Mouse (Mus musculus) lung, adult 18-20 months (tissue): ENCODE measurements around the gene Ncf2.
"Not testable (repeated sequence)": the region's sequence is repeated elsewhere in the genome, so short reads cannot be mapped to it uniquely, and the experiment has no call there.

Experiments
- DNase-seq, 2 experiments: peaks; one replicate each; pipeline ENCODE4 v3.0.0; 2022; ENCODE audit warnings: mixed read lengths in 2 of 2

The Ncf2 gene

DNA sequence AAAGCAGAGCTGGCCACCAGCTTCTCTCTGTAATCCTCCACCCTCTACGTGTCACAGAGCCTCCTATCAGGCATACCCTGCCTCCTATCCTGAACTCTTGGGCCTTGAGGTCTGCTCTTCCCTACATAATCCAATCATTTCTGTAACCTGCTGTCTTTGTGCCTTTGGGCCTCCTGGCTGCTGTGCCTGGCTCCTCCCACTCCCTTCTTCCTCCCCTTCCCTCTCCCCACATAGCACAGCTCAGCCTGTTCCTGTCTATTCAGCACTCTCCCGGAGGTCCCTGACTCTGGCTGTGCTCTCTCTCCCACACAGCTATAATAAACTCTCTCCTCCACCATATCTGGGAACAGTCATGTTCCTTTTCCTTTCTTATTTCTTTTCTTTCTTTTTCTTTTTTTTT lies at the start of gene Ncf2:
Gene Ncf2 (plus strand): TSS at position 298 of the 400 bp plus-strand sequence.
- DNase-seq, result no peak

DNA sequence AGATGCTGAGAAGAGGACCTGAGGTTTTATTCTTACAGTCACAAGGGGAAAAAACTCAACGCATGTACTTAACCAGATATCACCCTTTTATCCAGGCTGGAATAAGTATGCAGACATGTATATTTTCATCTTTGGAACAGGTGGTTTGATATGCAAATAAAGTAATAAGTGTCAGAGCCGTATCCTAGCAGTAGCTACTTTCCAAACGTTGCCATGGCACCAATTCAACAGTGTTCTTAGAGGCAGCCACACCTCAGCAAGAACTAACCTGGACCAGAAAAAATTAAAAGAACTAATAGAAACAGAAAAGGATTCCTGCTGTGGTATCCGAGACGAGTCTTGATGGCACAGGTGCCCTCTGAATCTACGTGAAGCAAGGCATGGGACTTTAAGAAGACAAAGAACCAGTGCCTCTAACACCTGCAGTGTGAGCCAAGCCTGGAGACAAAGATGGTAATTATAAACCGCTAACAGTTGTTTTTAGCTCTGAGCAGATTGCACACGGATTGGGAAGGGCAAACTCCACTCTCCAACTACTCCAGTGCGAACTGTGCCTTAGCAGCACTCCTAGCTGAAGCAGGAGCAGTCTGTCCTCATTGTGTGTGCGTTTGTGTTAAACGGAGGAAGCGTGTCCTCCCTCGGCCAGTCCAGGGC lies 49.6 kb upstream of the Ncf2 start, which contains the start of gene Apobec4:
Gene Apobec4 (plus strand): TSS at position 240 of the 654 bp plus-strand sequence.
- peak in 1 of 2 experiments; percentile 11 for DNase-seq

DNA sequence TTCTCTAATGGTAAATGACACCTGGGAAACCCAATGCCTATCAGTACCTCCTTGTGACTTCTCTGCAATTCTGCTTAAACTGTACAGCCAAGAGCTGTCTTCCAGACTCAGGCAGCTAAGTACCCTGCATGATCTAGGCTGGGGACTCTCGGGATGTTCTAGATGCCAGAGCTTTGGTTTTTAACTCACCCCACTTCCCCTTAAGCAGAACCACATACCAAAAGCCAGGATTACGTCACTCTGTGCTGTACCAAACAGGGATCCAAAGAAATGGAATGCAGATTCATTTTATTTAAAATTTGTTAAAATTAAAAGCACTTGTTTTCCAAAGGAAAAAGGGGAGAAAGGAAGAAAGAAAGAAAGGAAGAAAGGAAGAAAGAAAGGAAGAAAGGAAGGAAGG lies 38.2 kb upstream of the Ncf2 start:
- DNase-seq, result no peak

DNA sequence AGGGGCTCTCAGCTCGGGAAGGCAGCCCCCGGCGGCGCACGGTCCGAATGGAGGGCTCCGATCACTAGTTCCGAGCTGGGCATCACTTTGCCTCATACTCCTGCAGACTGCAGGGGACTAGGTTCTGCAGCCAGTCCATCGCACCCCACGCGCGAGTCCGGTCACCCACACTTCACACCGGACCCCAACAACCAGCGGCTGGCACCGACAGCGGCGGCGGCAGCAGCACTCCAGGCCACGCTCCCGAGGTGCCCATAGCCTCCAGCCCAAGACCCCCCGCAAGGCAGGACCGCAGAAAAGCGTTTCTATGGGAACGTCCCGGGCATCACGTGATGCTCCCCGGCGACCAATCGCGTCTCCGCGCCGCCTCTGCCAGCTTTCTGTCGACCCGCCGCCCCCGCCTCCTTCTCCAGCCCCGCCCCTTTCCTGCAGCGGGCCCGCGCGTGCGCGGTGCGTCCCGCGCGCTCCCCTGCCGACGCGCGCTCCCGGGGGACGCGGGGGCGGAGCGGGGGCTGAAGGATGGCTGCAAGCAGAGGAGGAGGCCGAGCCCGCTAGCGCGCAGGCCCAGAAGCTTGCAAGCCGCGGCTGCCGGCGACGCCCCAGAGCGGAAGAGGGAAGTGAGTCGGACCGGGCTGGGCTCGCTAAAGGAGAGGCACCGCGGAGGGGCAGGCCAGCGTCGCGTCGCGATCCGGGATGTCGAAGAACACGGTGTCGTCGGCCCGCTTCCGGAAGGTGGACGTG lies 33.8 kb upstream of the Ncf2 start, which contains the start of the genes Rgl1 and Arpc5:
Gene Rgl1 (minus strand): TSS at position 320 of the 741 bp plus-strand sequence.
Gene Arpc5 (plus strand): TSS at position 511 of the 741 bp plus-strand sequence.
- peak; percentile 97 to 98 for DNase-seq

DNA sequence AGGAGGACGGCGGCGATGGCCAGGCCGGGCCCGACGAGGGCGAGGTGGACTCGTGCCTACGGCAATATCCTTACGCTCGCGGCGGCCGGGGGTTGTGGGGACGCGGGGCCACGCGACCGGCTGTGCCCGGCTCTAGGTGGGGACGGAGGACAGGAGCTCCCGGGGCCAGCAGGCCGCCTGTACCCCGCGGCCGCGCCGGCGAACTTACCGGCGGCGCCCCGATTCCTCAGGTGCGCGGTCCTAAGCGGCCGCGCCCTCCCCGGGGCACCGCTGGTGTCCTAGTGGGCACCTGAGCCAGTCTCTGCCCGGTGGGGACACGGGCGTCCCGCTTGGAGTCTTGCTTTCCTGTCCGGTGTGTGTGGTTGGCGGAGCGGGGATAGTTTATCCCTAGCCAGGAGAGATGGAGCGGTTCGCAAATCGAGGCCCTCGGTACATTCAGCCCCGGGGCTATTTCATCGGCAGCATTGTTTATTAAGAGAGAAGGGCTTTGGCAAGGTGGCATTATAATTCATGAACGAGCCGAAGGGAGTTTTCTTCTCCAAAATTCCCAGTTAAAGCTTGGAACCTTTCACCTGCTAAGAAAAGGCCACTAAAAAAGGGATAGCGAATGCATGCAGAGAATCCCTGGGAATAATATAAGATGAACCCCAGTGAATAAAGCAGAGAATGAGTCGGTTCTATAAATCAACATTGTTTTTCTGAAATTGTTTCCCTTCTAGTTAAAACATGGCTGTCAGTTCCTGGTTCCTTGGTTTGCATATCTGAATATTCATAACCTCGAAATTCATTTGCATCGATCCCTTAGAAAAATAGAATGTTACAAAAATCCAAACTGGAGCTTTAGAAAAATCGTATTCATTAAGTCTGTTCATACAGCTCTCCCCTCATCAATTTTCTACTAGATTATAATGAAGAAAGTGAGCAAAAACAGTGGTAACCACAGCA lies 32.9 kb upstream of the Ncf2 start:
- no peak for DNase-seq

DNA sequence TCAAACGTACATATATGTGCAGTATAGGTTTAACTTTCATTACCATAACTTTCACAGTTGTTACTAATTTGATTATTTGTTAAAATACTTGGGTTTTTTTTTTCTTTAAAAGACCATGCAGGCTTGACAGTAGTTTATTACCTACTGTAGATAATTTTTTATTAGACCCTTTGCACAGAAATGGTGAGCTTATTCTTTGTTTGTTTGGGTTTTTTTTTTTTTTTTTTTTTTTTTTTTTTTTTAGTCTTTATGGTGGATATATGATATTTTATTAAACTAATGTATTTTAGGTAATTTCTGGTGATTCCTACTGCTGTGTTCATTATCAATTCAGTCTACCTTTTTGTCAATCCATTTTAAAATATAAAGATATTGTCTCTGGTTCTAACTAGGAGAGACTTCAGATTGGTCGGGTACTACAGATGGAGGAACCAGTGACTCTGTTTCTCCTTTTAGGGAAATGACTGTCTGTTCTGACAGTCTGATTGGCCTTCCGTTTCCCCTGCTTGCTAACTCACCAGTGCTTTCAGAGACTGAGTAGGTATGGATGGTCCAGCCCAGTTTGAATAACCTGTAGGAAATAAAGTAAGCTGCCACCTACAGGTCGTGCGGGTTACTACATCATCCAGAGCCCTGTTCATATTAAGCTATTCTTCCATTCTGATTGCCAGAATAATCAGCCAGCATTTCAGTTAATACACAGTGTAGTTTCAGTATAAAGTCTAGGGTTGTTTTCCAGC lies 32.1 kb upstream of the Ncf2 start:
- DNase-seq, result peak; percentile 82 to 88

DNA sequence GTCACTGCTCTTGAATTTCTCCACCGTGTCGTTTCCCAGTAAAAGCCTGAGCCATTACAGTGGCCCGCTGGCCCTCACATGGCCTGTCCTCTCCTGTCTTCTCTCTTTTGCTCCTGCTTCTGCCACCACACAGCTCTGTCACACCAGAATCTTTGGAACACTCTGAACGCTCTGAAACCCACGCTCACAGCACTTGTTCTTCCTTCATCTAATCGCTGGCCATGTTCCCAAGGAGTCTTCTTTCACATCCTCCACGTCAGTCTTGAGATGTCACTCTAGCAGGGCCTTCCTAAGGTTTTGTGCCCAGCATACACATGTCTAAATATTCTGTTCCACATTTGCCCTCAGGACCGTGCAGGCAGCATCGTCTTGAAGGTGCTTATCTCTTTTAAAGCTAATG lies 29.0 kb upstream of the Ncf2 start:
- no peak for DNase-seq

DNA sequence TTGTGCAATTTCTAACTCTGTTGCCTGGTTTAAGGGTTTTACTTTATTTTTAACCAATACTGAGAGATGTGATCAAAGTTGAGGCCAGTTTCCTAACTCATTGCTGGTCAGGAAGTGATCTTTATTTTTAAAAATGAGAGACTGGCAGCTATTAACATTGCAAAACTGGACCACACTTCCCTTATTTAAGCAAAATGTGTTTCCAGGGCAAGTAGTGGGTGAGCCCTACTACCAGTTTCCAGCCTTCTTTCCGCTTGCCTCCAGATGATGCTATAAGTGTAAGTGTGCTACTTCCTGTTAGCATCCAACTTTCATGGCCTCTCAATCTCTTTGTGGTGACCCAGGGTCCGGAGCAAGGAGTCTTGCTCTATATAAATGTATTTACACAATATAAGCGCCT lies 25.4 kb upstream of the Ncf2 start:
- not testable (repeated sequence) for DNase-seq

DNA sequence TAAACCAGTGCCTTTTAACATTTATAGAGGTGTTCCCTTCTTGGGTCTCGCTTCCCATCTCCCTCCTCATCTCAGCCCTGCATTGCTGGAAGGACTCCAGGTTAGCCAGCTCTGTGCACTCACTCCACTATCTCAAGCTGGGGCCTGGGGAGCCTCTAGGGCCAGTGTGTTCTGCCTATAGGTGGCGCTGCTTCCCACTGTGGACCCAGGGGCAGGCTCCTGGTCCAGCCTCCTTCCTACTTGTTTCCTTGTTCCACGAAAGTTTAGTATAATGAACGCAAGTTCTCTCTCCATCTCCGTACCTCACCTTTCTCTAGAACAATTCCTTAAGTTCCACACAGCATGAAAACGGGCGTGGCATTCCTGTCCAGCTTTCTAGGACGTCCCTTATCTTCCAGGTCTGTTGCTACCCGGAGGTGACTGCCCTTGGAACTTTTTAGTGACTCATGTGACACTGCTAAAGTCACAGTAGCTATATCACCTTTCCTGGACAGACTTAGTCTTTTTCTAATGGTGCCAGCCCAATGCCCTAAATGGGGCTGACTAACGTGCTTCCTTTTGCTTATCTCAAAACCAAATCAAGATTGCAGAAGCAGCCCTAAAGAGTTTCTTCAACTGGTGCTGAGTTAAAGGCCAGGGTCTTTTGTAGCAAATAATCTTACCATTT lies 20.8 kb upstream of the Ncf2 start:
- DNase-seq, result peak; percentile 70 to 79

DNA sequence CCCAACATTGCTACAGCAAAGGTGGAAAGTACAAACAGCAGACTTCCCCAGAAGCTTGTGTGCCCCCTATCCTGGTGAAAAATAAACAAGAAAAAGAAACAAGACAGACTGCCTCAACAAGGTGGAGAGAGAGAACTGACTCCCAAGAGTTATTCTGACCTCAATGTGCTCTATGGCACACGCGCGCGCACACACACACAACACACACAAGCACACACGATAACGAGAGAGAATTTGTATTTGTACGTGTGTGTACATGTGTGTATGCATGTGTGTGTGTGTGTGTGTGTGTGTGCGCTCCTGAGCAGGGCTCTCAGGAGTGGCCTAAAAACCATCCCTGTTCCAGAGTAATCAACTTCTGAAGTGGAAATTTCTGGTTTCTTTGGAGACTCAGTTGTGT lies 15.4 kb upstream of the Ncf2 start:
- no peak for DNase-seq

DNA sequence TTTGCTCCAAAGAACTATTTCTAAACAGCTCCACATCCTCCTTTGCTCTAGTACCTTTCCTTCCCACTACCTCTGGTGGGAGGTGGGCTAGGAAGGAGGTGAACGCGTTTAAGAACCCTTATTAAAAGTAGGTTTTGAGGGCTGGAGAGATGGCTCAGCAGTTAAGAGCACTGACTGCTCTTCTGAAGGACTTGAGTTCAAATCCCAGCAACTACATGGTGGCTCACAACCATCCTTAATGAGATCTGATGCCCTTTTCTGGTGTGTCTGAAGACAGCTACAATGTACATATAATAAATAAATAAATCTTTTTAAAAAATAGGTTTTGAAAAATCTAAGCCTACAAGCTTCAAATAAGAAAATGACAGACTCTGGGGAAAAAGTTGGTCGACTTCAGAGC lies 14.5 kb upstream of the Ncf2 start:
- not testable (repeated sequence) for DNase-seq

DNA sequence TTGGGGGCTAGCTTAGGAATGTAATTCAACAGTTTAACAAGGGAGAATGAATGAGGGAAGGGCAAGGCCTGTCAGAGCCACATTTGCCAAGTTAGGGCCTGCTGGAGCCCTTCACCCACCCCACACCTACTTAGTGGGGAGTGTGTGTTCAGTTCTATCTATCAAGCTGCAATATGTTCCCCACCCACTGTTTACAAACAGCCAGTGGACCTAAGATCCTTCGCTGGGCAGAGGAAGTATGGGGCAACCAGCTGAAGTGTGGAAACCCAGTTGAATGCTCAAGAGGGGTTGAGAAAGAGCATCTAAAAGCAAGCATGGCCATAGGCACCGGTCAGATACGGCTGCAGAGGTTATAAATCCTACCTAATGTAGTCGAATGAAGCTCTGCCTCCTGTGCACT lies 13.0 kb upstream of the Ncf2 start:
- no peak for DNase-seq

DNA sequence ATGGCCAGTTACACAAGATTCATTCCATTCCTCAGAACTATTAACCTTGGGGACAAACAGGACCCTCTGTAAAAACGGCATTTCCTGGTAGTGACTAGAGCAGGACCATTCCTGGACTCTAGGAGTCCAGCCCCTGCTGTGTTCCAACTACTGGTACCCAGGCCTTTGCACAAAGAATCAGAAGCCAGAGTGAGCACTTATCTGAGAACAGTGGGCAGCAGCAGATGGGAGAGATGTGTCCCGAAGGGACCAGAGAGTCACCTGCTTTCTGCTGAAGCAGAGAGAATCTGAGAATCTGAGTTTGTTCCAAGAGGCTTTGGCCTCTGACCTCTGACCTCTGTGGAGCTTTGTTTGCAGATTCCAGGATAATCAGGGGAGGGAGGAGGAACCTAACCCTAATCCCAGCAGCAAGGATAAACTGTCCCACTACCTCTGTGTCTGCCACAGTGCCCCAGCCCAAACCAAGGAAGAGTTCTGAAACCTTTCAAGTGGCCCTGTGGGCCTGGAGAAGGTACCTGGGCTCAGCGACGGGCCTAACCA lies 11.8 kb upstream of the Ncf2 start:
- DNase-seq, result no peak

DNA sequence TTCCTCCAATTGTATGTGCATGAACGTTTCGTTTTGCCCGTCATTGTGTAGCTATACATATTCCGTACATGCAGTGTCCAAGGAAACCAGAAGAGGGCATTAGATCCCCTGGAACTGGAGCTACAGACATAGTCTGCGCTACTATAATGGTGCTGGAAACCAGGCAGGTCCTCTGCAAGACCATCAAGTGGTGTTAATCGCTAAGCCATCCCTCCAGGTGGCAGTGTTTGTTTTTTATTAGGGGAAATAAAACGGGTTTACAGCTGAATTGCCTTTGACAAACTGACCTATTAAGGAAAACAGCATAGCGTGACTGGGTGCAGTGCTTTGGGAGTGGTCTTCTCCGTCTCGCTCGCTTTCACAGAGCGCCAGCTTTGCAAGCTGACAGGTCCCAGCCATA lies 9.7 kb upstream of the Ncf2 start:
- DNase-seq, result peak; percentile 20 to 59

DNA sequence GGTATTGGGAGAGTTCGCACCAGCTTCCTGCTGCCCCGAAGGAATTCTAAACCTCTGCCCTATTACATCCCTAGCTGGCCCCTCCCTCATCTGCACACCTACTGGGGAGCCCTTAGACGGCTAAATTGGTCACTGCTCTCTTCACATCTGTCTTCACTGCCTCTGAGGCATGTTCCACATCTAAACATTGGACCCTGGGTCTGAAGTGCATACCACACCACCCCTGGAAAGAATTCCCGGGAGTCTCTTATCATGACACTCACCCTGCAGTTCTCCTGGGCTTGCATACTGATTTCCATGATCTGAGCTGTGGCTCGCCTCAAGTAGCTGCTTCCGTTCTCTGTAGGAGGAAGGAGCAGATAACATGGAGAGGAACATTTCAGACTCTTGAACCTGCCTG lies 9.2 kb upstream of the Ncf2 start:
- no peak for DNase-seq

DNA sequence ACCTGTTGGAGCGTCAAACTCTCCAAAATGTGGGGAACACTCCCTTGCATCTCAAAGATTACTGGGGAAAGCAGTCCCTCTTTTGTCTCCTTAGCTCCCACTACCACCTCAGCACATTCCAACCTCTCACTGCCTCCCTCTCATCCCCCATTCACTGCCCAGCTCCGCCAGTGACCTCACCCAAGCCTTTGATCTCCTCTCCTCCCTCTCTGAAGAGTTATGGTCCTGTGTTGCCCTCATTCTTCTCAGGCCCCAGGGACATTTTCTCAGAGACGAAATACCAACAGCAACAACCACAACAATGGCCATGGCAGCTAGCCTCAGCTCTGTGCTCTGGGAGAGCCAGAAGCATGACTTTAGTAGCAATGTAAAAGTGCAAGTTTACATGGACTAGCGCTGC lies 8.7 kb upstream of the Ncf2 start:
- no peak for DNase-seq

DNA sequence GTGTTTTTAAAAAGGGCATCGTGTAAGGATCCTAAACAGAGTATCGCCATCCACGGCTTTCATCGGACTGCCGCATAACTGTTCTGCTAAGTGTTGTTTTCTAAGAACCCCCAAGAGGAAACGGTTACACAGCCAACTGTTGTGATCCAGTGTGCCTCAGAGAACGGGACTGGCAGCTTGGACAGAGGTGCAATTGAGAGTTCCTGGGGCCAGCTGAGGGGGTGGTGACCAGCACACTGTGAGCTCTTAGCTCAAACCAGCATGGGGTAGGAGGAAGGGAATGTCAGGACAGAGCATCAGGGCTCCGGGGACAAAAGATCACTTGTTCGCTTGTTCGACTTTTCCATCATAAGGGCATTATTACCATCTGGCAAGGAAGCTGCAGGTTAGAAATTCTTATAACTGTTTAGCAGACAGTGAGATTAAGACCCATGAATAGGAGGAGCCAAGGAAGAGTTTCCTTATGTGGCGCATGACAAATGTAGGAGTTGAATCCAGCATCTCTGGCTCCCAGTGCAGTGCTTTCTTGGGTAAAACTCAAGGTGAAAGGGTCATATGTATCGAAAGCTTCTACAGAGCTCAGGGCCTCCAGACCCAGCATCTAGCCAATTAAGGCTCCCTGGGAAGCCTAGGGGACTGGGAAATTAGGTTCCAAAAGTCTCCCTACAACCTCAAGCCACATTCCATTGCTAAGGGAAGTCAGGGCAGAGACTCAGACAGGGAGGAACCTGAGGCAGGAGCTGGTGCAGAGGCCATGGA lies 7.1 kb upstream of the Ncf2 start:
- no peak for DNase-seq

DNA sequence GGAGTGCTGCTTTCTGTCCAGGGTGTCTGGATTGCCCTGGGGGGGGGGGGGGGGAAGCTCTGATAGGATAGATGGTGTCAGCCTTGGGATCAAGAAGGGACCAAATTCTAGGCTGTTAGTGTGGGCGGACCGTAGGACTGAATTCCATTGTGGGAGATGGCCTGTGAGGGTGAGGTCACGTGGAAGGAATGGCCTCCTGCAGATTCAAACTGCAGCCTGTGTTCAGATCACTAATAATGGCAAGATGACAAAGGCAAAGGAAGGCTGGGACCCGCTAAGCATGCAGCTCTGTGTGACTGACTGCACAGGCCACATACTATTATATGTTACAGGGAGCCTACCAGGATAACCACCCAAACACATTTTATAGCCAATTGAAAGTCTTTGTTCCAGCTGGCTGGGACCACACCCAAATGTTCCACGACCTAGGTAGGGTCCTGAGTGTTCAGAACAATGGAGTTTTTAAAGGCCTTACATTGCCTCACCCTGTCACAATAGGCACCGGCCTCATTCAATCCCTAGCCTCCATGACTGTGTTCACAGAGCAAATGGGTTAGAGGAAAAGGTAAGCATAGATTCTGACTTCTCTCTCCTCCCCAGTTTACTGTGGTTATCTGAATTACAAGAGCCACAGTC lies 6.4 kb upstream of the Ncf2 start:
- DNase-seq, result no peak

DNA sequence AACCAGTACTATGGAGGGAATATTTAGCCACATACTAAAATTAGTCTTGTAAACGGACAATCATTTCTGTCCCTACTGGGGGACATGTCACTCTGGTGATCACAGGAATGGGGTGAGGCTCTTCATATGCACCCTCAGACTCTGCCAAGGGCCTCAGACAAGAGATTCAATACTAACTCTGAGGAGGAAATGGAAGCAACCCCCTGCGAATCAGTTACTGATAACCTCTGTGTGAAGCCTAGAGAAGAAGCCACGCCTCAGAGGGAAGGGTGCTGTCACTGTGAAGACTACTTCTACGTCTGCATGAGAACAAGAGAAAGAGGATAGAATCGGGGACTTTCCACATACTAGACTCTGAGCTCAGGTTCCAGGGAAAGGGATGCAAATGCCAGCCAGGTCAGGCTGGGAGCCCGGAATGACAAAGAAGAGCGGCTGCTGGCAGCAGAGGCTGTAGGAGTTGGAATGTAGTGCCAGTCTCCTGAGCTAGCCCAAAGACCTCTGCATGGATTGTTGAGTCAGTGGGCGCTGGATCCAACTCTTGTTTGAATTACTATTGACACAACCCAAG lies 4.2 kb upstream of the Ncf2 start:
- DNase-seq, result no peak
